Comparison of ENCODE assay signal across 11 mouse cellular contexts in the genomic region with DNA sequence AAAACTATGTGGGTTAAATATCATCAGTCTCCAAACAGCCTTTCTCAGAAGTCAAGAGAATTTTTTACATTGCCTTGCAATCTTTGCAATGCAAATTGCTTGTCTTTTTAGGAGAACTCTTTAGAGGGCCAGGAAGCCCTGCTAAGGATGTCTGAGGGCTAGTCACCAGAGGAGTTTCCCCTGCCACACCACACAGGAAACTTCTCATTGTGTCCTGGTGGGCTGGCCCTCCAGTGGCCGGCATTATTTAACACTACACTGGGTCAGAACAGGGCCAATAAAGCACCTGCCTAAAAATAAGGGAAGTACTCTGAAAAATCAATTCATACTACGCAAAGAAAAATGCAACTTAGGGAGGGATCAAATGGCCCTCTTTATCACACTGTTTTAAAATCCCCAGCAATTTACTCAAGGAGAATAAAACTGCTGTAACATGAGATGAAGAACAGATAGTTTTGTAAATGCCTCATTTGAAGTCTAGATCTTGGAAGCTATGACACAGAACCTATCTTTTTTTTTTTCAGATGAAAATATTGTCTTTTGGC. TPM values are rescaled to one million over a fixed set of nuclear protein-coding genes. Genes with fewer than 3 reads are reported as not detected.
DNase-seq lines count a peak whose midpoint lies in the region; ATAC-seq lines count a peak whose summit lies in the region.
"Had no signal": no experiment of that assay in that cellular context is flagged by ENCODE, and none has a peak within 500 bp of the region (broad histone marks: within the 10 kb centered on the region; RNA-seq: fewer than 3 reads in every experiment).

No protein-coding gene starts in this region.

- peak overlapping the region; percentile 90 for H3K27ac ChIP-seq in forebrain, embryonic 12.5 days
- peak overlapping the region; percentile 92 for H3K27ac ChIP-seq in midbrain, embryonic 12.5 days (replicated peaks)
- H3K27ac ChIP-seq: liver, embryonic 15.5 days had no signal

- H3K4me3 ChIP-seq in forebrain, embryonic 12.5 days (replicated peaks): peak overlapping the region; percentile 57
- H3K4me3 ChIP-seq in midbrain, embryonic 12.5 days: peak overlapping the region; percentile 58
- H3K4me3 ChIP-seq: erythroblast, embryonic 14.5 days; liver, embryonic 15.5 days had no signal

- H3K36me3 ChIP-seq in forebrain, embryonic 12.5 days (replicated peaks): no peaks in the 10 kb centered on the region
- no peaks in the 10 kb centered on the region for H3K36me3 ChIP-seq in midbrain, embryonic 12.5 days
- H3K36me3 ChIP-seq: liver, embryonic 15.5 days had no signal

- peak overlapping the region; percentile 76 for H3K9ac ChIP-seq in forebrain, embryonic 12.5 days
- peak overlapping the region; percentile 72 for H3K9ac ChIP-seq in midbrain, embryonic 12.5 days (replicated peaks)
- H3K9ac ChIP-seq: liver, embryonic 15.5 days had no signal

- no peaks in the 10 kb centered on the region for H3K9me3 ChIP-seq in forebrain, embryonic 12.5 days
- no peaks in the 10 kb centered on the region for H3K9me3 ChIP-seq in midbrain, embryonic 12.5 days
- H3K9me3 ChIP-seq: liver, embryonic 15.5 days had no signal

- 5% methylated on average over 2 of the region's 2 CpGs for WGBS in forebrain, embryonic 12.5 days
- 15% methylated on average over 2 of the region's 2 CpGs for WGBS in midbrain, embryonic 12.5 days

- H3K4me1 ChIP-seq in forebrain, embryonic 12.5 days: peaks cover 66% of the 10 kb centered on the region
- peaks cover 60% of the 10 kb centered on the region for H3K4me1 ChIP-seq in midbrain, embryonic 12.5 days

- no peak for ATAC-seq in forebrain, embryonic 12.5 days (ENCODE audit: low FRiP score)
- no peak for ATAC-seq in midbrain, embryonic 12.5 days (ENCODE audit: low FRiP score, low read depth)

- H3K27me3 ChIP-seq in forebrain, embryonic 12.5 days: no peaks in the 10 kb centered on the region
- no peaks in the 10 kb centered on the region for H3K27me3 ChIP-seq in midbrain, embryonic 12.5 days

- H3K4me2 ChIP-seq in forebrain, embryonic 12.5 days: peak overlapping the region; percentile 73
- H3K4me2 ChIP-seq in midbrain, embryonic 12.5 days (replicated peaks): peak overlapping the region; percentile 65
- H3K4me2 ChIP-seq: liver, embryonic 15.5 days had no signal

- peak; percentile 34 to 36 for DNase-seq in cerebellum, postnatal 10 days
- DNase-seq in cerebellum, adult 8-10 months: no peak
- DNase-seq in 416B (ENCODE audit: low read depth): peak; percentile 50
- no peak for DNase-seq in thymus, postnatal 25 days
- DNase-seq in right cerebral cortex, adult 18-20 months: no peak
- no peak for DNase-seq in thymus, postnatal 4 days
- DNase-seq: thymus, adult 2 months had no signal

RNA-seq across cellular contexts. Expression of a gene that starts 45.3 kb away (rescaled TPM):
- polyA plus RNA-seq in forebrain, embryonic 12.5 days (2016; fragmentation: Nextera tagmentation; extraction: Ambion mirVana): 1.5 and 2.5 TPM in 2 replicates
- polyA plus RNA-seq in midbrain, embryonic 12.5 days (2016; fragmentation: Nextera tagmentation; extraction: Ambion mirVana): 3.3 and 3.7 TPM in 2 replicates
- polyA plus RNA-seq: erythroblast, embryonic 14.5 days; thymus, adult 2 months had no signal

Comparison
In these comparisons a context has a peak if more than half of its experiments do, and no peak if none do; other contexts are left out.
1. DNase-seq: peak in cerebellum, postnatal 10 days (2 of 2) and 416B (single experiment); none in cerebellum, adult 8-10 months (single experiment), thymus, postnatal 25 days (single experiment), right cerebral cortex, adult 18-20 months (single experiment) and thymus, postnatal 4 days (single experiment).